Mouse (Mus musculus) hindlimb bud, embryonic 11.5 days (tissue): ENCODE measurements around the gene Gpm6b.

Source experiments
- DNase-seq: peaks from one replicate; pipeline ENCODE4 v3.0.0-alpha.2; 2012; ENCODE audit warnings: low read depth, low spot score; ENCODE audit errors: extremely low spot score

Gpm6b gene

GRCm38 (mm10) chrX:166354913-166355312 lies 116.2 kb downstream of the Gpm6b start:
- no peak for DNase-seq

GRCm38 (mm10) chrX:166356276-166356675 lies 117.6 kb downstream of the Gpm6b start:
- no peak for DNase-seq

GRCm38 (mm10) chrX:166358955-166359354 lies 120.2 kb downstream of the Gpm6b start:
- no peak for DNase-seq

GRCm38 (mm10) chrX:166359927-166360440 lies 121.3 kb downstream of the Gpm6b start:
- no peak for DNase-seq

- DNase-seq, result no peak
Observed at GRCm38 (mm10) chrX:166360455-166360854, 121.7 kb downstream of the Gpm6b start.

- DNase-seq, result no peak
Observed at GRCm38 (mm10) chrX:166365458-166366213, 126.9 kb downstream of the Gpm6b start.

- DNase-seq, result no peak
Observed at GRCm38 (mm10) chrX:166376681-166377328, 138.1 kb downstream of the Gpm6b start.

- no peak for DNase-seq
Observed at GRCm38 (mm10) chrX:166378652-166379051, 139.9 kb downstream of the Gpm6b start.

GRCm38 (mm10) chrX:166383606-166384005 lies 144.9 kb downstream of the Gpm6b start:
- no peak for DNase-seq

- DNase-seq, result no peak
Observed at GRCm38 (mm10) chrX:166384935-166385334, 146.2 kb downstream of the Gpm6b start.

- no peak for DNase-seq
Observed at GRCm38 (mm10) chrX:166386656-166387055, 147.9 kb downstream of the Gpm6b start.

- DNase-seq, result no peak
Observed at GRCm38 (mm10) chrX:166393753-166394152, 155.0 kb downstream of the Gpm6b start.

GRCm38 (mm10) chrX:166407865-166408264 lies 169.2 kb downstream of the Gpm6b start:
- no peak for DNase-seq

- no peak for DNase-seq
Observed at GRCm38 (mm10) chrX:166416196-166416595, 177.5 kb downstream of the Gpm6b start.

- peak; percentile 64 for DNase-seq
Observed at GRCm38 (mm10) chrX:166434812-166435211, 196.1 kb downstream of the Gpm6b start.
